Mouse (Mus musculus): Measurements from ENCODE around the gene Shc4. TPM values are rescaled to one million over a fixed set of nuclear protein-coding genes. Genes with fewer than 3 reads are reported as not detected.

Shc4 gene
- total RNA-seq, 2 experiments from 2014 or later: 0.61 to 1.3 TPM

DNA sequence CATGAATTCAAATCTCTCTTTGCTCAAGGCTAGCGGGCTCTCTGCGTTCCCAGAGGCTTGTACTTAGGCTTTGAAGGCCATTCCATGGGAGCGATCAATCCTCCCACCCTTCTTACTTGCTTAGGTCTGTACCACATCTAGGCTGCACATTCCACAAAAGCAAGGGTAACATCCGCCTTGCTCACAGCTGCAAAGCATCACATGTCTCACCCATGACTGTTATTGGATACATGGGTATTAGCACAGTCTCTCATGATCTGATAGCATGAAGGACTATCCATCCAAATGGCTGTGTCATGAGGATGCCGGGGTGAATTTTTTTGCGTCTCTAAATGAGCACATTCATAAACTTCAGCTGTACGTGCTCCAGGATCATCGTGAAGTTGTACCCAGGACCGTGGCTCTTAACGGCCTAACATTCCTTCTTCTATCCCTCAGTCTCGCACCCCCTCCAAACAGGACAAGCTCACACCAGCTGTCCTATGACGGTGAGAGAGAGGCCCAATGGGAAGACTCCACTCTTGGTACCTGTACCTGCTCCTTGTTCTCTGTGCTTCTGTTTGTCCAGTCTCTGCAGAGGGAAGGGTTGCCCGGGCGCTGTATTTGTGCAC, 73.1 kb downstream of the Shc4 start:
- DNase-seq: no peak
- intact Hi-C loops (cut with DNase I): no loop called here

GRCm38 (mm10) chr2:125650038-125650437, 73.9 kb downstream of the Shc4 start:
- intact Hi-C loops (cut with DNase I): no loop called here
- no peak for DNase-seq

DNA sequence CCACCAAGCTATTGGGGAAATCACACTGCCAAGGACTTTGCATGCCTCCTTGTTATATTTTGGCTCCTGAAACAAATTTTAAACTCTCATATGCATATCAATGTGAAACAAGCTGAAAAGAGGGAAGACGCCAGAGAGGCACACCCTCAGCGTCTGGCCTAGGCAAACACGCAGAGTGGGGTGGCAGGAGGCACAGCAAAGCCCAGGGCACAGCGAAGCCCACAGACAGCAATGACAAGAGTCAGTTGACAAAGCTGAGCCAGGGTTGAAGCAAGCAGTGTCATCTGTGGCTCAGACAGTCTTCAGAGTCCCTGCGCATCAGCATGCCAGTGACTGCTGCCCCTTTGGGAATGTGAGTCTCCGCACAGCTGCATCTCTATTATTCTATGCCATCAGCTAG, 79.0 kb downstream of the Shc4 start:
- intact Hi-C loops (cut with DNase I): no loop called here
- no peak for DNase-seq

GRCm38 (mm10) chr2:125637331-125637730, 86.6 kb downstream of the Shc4 start:
- DNase-seq: no peak
- intact Hi-C loops (cut with DNase I): no loop called here

DNA sequence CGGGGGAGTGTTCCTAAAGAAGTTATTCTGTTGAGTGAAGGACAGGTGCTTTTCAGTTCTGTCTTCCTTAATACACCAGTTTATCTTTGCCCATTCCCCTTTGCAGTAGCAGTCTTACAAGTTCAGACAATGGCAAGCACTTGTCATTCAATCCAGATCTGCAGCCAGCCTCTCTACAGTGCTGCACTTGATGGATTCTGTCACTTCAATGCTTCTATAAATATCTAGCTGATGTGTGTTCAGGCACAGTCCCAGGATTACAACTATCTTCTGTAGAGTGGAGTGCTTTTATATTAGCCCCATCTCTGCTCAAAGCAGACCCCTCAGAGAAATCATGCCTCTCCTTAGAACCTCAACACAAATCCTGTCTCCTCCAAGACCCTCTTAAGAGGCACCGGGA, 93.9 kb downstream of the Shc4 start:
- intact Hi-C loops (cut with DNase I): no loop called here

GRCm38 (mm10) chr2:125628487-125628886, 95.5 kb downstream of the Shc4 start:
- no peak for DNase-seq
- intact Hi-C loops (cut with DNase I): no loop called here

More for the DNA sequence above, 93.9 kb downstream of the Shc4 start:
- no peak for DNase-seq

DNA sequence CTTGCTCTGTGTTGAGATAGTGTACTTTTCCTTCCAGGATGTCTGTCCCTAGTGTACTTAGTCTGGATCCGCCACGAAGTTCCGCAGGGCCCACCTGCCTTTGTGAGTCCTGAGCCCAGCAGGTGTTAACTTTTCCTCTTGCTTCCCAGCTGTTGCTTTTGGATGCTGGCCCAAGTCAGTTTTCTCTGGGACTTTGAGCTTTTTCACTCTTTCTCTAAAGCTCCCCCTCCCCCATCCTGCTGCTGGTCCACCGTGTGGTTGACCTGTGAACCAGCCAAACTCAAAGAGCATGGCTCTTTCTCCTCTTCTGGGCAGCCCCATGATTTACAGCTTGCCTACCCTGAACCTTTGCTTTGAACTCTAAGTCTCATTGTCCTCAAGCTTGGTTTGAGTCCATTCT, 97.4 kb downstream of the Shc4 start:
- DNase-seq: no peak
- intact Hi-C loops (cut with DNase I): no loop called here

DNA sequence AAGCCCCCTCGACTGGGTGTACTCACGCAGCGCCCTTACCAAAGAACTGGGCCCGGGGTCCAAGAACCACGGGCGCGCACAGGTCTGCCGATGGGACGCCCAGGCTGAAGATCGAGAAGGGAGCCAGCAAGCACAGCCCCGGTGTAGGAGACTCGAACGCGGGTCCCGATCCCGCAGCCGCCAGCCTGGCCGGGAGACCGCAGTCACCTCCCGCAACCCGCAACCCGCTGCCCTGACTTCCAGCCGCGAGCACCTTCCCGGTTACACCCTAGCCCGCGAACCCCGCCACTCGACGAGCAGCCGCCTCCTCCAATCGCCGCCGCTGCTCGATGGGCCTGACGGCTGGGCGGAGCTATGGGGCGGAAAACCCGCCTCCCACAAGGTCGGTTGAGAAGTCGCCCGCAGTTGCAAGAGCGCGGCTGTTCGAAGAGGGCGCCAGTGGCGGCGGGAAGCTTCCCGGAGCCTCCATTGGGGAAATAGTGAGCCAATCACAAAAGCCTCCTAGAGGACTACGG, 99.1 kb downstream of the Shc4 start, which contains the start of gene Cep152:
TSS of gene Cep152 (minus strand) at position 277 of the 515 bp plus-strand sequence.
- DNase-seq: peak; percentile 96
- intact Hi-C loops (cut with DNase I): no loop called here

DNA sequence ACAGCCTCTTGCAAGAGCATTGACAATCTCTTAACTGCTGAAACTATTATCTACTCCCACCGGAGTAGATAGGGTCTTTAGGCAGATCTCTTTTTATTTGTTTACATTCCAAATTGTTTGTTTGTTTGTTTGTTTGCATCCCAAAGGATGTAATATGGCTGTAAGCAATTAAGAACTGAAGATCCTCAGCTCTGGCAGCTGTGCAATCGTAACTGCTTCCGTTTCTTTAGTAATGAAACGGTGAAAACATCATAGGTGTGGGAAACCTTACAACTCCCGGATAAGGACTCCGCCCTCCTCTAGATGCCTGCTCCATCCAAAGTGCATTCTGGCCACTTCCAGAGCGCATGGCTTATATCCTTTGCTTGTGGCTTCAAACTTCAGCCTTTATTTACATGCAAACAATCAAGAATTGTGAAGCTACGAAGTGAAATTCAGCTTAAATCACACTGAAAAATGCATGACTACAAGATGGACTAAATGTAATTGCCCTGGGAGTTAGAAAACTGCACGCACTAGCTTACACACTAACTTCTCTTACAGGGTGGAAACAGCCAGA, 99.7 kb downstream of the Shc4 start:
- no peak for DNase-seq
- intact Hi-C loops (cut with DNase I): no loop called here

DNA sequence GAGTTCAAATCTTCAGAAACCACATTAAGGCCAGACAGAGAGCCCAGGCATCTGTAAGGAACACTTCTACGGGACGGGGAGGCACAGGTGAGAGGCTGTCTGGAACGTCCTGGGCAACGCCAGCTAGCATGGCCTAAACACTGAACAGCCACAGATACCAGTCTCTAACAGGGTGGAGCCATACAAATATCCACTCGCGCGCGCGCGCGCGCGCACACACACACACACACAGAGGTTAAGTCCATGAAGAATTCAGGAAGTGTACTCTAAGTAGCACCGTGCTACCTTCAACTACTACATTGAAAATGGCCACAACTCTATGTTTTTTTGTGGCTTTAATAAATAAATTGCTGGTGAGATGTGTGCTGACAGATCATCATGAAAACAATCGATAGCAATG, 100.7 kb downstream of the Shc4 start:
- DNase-seq: no peak
- intact Hi-C loops (cut with DNase I): no loop called here

DNA sequence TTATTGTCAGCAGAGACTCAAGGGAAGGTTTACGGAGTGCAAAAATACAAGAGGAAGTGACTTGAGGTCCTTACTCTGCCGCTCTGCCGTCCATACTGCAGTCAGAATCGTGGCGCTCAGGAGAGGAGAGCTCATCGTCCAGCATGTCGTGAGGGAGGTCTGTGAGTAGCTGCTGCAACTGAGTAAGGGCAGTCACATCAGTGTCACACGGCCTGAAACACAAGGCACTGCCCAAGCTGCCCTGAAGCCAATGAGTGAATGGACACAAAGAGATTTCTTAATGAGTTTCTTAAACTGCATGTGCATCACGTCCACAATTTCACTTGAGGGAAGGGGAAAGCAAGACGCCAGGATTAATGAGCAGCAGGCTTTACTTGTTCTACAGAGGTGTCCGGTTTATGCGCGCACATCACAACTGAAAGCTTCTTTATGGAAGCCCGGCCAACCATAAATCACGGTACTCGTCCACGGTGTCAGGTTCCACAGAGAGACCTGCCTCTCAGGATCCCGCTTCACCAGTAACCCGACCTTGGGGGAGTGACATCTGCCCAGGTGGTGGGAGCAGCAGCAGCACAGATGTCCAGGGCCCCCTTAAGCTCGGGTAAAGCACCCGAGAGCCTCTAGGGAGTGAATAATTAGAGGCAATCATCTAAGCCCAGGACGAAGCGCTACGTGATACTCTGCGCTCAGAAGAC, 103.6 kb downstream of the Shc4 start:
- no peak for DNase-seq
- intact Hi-C loops (cut with DNase I): no loop called here

DNA sequence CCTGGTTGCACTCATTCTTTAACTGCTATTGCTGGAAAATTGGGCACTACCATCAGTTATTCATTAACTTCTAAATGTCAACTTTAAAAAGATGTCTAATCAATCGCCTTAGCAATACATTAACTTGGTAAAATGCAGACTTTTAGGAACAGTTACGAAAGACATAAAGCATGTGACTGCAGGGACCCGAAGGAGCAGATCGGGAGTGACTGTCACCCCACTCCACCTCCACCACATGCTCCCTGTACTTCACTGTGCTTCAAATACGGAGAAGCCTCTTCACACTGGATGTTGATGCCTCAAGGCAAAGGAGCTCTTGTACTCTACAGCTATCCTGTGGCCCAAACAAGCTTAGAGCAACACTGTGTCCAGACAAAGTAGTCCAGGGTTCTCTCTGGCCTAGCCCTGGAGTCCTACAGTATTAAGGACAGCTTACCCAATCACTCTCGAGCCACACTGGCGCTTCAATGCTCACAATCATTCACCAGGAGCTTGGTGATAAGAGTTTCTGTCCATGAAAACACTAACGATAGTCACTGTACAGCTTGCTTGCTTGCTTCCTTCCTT, 108.0 kb downstream of the Shc4 start:
- no peak for DNase-seq
- intact Hi-C loops (cut with DNase I): no loop called here

DNA sequence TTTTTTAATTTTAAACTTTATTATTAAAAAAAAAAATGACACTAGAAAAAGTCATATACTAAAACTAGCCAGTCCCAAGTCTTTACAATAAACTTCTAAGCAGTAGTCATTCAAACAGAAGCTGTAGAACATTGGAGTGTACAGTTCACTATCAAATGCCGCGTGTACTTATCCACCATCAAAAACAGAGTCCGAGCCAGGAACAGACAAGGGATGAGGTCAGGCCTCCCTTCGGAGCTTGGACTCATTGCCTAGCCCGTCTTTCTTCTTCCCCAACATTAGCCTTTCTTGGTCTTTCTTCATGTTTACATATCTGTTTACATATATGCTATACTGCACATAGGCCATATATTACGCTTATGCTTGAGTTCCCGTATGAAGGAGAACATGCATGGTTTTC, 108.5 kb downstream of the Shc4 start:
- DNase-seq: no peak
- intact Hi-C loops (cut with DNase I): no loop called here

GRCm38 (mm10) chr2:125606220-125606845, 117.6 kb downstream of the Shc4 start:
- intact Hi-C loops (cut with DNase I): loop anchor here (5.0 kb wide), 1 partner anchor 354 kb away; no protein-coding TSS in a partner anchor
- DNase-seq: peak; percentile 49 to 53

DNA sequence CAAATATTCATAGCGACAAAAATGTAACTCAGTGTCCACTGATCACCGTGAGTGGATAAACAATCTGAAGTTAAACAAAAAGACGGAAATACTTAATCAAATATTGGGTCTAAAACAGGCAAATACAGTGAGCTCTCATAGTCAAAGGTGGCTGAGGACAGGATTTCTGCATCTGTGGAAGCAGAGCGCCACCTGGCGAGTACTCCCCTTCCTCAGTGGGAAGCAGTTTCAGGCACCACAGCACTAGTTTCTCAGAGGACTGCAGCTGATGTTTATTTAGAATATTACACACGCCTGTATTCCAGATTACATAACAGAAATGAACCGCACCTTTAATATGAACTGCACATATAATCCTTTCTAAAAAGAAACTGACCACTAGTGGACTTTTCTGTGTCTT, 119.3 kb downstream of the Shc4 start:
- intact Hi-C loops (cut with DNase I): loop anchor here (5.0 kb wide), 3 partner anchors 267 to 352 kb away; no protein-coding TSS in a partner anchor
- DNase-seq: peak; percentile 61 to 65

GRCm38 (mm10) chr2:125602970-125603369, 121.0 kb downstream of the Shc4 start:
- intact Hi-C loops (cut with DNase I): loop anchor here (5.0 kb wide), 2 partner anchors 266 to 341 kb away; no protein-coding TSS in a partner anchor
- no peak for DNase-seq

DNA sequence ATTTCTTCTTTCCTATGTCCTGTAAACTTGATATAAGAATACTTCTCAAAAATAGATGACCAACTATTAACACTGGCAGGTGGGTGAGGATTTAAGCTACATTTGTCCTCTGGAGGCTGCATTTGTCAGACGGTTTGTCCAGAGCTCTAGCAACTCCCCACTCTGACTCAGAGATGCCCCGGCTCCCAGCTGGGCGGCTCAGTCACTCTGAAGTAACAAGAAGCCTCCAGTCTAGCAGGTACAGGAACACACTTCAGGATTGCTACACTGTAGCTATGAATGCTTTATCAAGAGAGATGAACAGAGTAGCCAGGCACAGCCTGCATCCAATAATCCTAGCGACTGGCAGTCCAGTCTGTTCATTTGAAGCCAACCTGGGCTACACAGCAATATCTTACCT, 125.0 kb downstream of the Shc4 start:
- no peak for DNase-seq
- intact Hi-C loops (cut with DNase I): no loop called here

- DNase-seq: no peak
- intact Hi-C loops (cut with DNase I): no loop called here
Measured at GRCm38 (mm10) chr2:125598251-125598650, 125.7 kb downstream of the Shc4 start.

GRCm38 (mm10) chr2:125594786-125595185, 129.2 kb downstream of the Shc4 start:
- intact Hi-C loops (cut with DNase I): no loop called here
- DNase-seq: no peak

DNA sequence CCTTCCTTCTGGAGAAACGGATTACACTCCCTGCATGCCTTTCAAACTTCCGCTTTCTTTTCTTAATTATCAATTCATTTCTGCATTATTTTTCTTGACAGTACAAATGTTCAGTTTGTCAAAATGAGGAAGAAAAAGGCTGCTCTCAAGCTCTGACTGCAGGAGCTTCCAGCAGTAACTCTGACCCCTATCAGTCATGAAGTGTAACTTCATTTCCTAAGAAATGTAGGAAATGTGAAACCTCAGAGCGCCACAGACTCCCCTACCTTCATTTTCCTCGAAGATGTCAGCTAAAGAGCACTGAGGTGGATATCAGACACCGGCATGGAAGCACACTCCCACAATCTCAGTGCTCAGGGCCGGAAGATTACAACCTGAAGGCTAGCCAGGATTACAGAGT, 129.9 kb downstream of the Shc4 start:
- intact Hi-C loops (cut with DNase I): no loop called here
- DNase-seq: no peak

- intact Hi-C loops (cut with DNase I): no loop called here
- DNase-seq: no peak
Measured at GRCm38 (mm10) chr2:125591895-125592294, 132.1 kb downstream of the Shc4 start.
